Mouse (Mus musculus) limb, embryonic 12.5 days (tissue): Measurements from ENCODE around the gene Tomm6. TPM values are rescaled to one million over a fixed set of nuclear protein-coding genes. Genes with fewer than 3 reads are reported as not detected.

ENCODE experiments used
- ATAC-seq: fragments of 200-750 bp; cut with Nextera tagmentation; 2 replicates; pipeline ENCODE4 v1.8.0; 2017; ENCODE audit warnings: low read depth, moderate TSS enrichment; ENCODE audit not compliant: insufficient number of reproducible peaks, insufficient read depth, low FRiP score, low TSS enrichment
- H3K27ac ChIP-seq: fragments of 300-500 bp; sonication (generic); 2 replicates; pipeline ENCODE4 v1.5.1; 2016; ENCODE audit warnings: mild to moderate bottlenecking, moderate library complexity
- H3K27me3 ChIP-seq: fragments of 300-500 bp; sonication (generic); 2 replicates; pipeline ENCODE4 v1.6.1; 2016; ENCODE audit warnings: mild to moderate bottlenecking, moderate library complexity
- H3K36me3 ChIP-seq: fragments of 300-500 bp; sonication (generic); 2 replicates; pipeline ENCODE4 v1.6.1; 2016; ENCODE audit warnings: mild to moderate bottlenecking, moderate library complexity
- H3K4me1 ChIP-seq: fragments of 300-500 bp; sonication (generic); replicated peaks from 2 replicates; pipeline ENCODE4 v1.6.1; 2016
- H3K4me2 ChIP-seq: fragments of 300-500 bp; sonication (generic); 2 replicates; pipeline ENCODE4 v1.6.1; 2016; ENCODE audit warnings: mild to moderate bottlenecking, moderate library complexity
- H3K4me3 ChIP-seq: fragments of 300-500 bp; sonication (generic); replicated peaks from 2 replicates; pipeline ENCODE4 v1.5.1; 2016; ENCODE audit warnings: mild to moderate bottlenecking
- H3K9ac ChIP-seq: fragments of 300-500 bp; sonication (generic); replicated peaks from 2 replicates; pipeline ENCODE4 v1.6.1; 2016; ENCODE audit warnings: mild to moderate bottlenecking, moderate library complexity
- H3K9me3 ChIP-seq: fragments of 300-500 bp; sonication (generic); 2 replicates; pipeline ENCODE4 v1.6.1; 2016; ENCODE audit warnings: mild to moderate bottlenecking, moderate library complexity
- WGBS: fragments of 180-500 bp; shearing (Covaris S2); methylation state at CpG from one replicate; pipeline ENCODE4 v1.1.7; 2016; 5-methylcytosine and 5-hydroxymethylcytosine counted together
- polyA plus RNA-seq: library from polyadenylated mRNA; unstranded; fragments of >200 nt; fragmentation: Nextera tagmentation; extraction: Ambion mirVana; gene quantifications from 2 replicates; pipeline ENCODE4 v1.2.1, GENCODE M21; 2016

Tomm6 gene
- polyA plus RNA-seq, result 394 and 437 TPM in 2 replicates

DNA sequence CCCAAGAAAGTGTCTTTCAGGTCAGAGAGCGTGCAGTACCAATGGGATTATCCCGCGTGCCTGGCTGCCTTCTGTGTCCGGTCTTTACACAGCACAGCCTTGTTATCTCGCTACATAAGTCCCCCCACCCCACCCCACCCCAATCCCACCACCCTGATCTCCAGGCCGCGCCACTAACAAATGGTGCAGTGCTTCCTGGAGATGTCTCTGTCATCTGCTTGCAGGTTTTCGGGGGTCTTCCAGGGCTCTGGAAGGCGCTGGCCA is at the start of gene Tomm6:
Tomm6 (minus strand) TSS at position 43 of the 264 bp plus-strand sequence.
- ATAC-seq, result no peak; the same call in 1 of the 2 replicates
- under 1% methylated on average over 9 of the region's 9 CpGs for WGBS
- Histone ChIP-seq H3K9ac (peak within 1 kb of the TSS; percentile 80), H3K4me3 (peak within 1 kb of the TSS; percentile 87), H3K9me3 (no peaks in the 10 kb centered on the region), H3K27ac (peak within 1 kb of the TSS; percentile 77), H3K4me2 (peak within 1 kb of the TSS; percentile 95), H3K4me1 (peaks cover 20% of the 10 kb centered on the region), H3K27me3 (peaks cover 19% of the 10 kb centered on the region; the same call in 1 of the 2 replicates), H3K36me3 (peaks cover 31% of the 10 kb centered on the region)

DNA sequence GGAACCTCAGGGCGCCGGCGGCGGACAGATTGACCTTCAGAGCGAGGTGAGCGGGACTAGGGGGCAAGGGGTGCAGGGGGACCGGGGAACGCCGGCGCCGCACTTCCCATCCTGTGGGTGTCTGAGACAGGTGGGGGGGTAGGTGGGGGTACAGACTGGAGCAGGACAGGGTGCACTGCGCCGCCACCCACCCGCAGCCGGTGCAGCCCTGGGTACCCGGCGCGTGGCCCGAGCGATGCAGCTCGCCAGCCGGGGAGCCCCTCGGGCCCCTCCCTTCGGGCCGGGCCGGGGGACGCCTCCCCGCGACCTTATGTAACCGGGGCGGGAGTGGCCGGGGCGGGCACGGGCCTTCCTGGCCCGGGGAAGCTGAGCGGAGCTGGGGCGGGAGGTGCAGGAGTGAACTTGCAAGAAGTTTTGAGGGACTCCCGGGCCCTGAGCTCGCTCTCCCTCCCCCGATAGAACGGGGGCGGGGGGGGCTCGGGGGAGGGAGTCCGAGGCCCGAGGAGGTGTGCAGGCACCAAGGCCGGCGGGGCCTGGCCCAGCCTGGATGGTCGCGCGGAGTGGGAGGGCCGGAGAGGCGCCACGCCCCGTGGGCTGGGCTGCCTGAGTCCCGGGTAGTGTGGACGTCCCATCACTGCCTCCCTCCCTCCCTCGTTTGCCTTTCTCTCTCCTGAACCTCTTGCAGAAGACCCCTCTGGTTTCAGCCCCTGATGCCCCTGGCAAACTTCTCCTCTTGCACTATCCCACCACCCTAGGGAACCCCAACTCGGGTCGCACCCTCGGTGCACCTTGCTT is 49.3 kb upstream of the Tomm6 start:
- 1% methylated on average over 49 of the region's 60 CpGs for WGBS
- Histone ChIP-seq H3K9ac (peak overlapping the region; percentile 69), H3K4me2 (peak overlapping the region; percentile 98), H3K27me3 (peaks cover 27% of the 10 kb centered on the region), H3K4me1 (peaks cover 27% of the 10 kb centered on the region), H3K4me3 (peak overlapping the region; percentile 74), H3K9me3 (no peaks in the 10 kb centered on the region), H3K27ac (peak overlapping the region; percentile 84), H3K36me3 (no peaks in the 10 kb centered on the region)
- ATAC-seq, result peak; percentile 76

GRCm38 (mm10) chr17:47736856-47737255 is 48.7 kb upstream of the Tomm6 start, which contains the start of gene Tfeb:
Gene Tfeb, plus strand, starts transcription at chr17:47737030.
- ATAC-seq, result peak; percentile 34
- peaks cover 25% of the 10 kb centered on the region for H3K27me3 ChIP-seq

DNA sequence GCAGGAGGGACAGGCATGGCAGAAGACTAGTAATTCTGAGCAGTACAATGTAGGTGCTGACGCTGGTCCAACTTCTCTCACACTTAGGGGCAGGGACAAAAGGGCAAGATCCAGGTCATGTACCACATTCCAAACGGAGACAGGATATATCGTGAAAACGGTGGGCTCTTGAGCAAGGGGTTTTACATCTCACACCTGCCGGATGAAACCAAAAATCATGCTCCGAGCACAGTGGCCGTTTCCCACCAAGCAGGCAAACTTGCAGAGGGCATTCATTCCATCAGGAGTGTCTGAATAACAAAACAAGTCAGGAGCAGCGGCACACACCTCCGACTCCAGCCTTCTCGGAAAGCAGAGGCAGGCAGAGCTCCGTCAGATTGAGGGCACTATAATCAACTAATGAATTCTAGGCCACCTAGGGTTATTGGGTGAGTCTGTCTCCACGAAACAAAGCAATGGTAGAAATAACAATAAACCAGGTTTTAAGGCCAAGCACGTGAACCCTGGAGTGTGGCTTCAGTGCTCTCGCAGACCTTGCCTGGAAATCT is 47.4 kb upstream of the Tomm6 start:
- Histone ChIP-seq H3K27ac (no peak overlapping the region), H3K9me3 (no peaks in the 10 kb centered on the region), H3K4me3 (no peak overlapping the region), H3K4me1 (peaks cover 27% of the 10 kb centered on the region), H3K9ac (no peak overlapping the region), H3K4me2 (no peak overlapping the region), H3K36me3 (no peaks in the 10 kb centered on the region), H3K27me3 (peaks cover 15% of the 10 kb centered on the region; the same call in 1 of the 2 replicates)
- no peak for ATAC-seq
- WGBS, result 71% methylated on average over 14 of the region's 14 CpGs

More at GRCm38 (mm10) chr17:47736856-47737255, 48.7 kb upstream of the Tomm6 start, which contains the start of gene Tfeb:
- Histone ChIP-seq H3K36me3 (no peaks in the 10 kb centered on the region), H3K4me1 (peaks cover 27% of the 10 kb centered on the region), H3K9me3 (no peaks in the 10 kb centered on the region), H3K4me3 (peak within 1 kb of the TSS; percentile 74), H3K4me2 (peak within 1 kb of the TSS; percentile 98), H3K27ac (peak within 1 kb of the TSS; percentile 84), H3K9ac (peak within 1 kb of the TSS; percentile 69)
- under 1% methylated on average over 46 of the region's 47 CpGs for whole genome bisulfite sequencing

DNA sequence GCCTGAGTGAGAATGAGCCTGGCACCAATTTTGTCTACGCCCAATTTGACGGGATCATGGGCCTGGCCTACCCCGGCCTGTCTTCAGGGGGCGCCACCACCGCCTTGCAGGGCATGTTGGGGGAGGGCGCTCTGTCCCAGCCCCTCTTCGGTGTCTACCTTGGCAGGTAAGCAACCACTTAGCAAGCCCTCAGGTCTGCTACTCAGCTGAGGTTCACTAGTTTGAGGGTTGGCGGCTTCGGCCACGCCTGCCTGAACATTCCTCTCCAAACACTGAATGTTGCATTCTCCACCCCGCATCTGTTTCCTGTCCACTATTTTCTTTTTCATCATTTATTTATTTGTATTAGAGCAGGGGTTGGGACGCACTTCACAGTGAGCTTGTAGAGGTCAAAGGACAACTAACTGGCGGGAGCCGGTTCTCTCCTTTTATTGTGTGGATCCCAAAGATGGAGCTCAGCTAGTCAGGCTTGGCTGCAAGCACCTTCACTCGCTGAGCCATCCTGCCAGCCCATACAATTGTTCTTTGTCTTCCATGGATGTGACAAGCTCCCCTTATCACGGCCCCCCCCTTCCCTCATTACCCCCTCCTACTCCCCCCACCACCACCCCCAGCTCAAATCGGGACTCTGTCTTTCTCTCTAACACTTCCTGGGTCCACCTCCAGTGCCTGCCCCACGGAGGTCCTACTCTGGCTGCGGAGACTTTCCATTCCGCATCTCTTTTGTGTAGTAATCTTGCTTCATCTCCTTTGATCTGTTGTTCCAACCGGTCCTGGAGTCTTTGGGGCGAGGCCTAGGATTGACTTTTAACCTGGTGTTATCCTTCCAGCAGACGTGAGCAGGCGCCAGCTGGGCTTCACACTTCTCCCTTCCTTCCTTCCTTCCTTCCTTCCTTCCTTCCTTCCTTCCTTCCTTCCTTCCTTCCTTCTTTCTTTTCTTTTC is 42.7 kb upstream of the Tomm6 start:
- no peak for ATAC-seq
- Histone ChIP-seq H3K4me1 (no peaks in the 10 kb centered on the region), H3K4me2 (no peak overlapping the region), H3K4me3 (no peak overlapping the region), H3K27me3 (peaks cover 17% of the 10 kb centered on the region), H3K36me3 (no peaks in the 10 kb centered on the region), H3K27ac (no peak overlapping the region), H3K9ac (no peak overlapping the region), H3K9me3 (no peaks in the 10 kb centered on the region)
- WGBS, result 60% methylated on average over 24 of the region's 24 CpGs

DNA sequence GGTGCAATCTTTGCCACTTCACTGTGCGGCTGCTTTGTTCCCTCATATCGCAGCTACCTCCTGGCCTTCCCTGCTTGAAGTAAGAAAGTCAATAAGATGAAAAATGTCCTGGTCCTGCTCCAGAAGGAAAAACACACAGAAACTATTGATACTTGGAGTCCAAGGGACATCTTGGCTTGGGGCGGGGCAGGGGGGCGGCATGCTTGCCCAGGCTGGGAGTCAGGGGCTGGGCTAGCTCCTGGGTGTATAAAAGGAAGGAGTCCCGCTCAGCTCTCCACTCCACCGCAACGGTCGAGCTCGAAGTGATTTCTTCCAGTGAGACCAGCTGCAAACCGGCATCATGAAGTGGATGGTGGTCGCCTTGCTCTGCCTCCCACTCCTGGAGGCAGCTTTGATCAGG is 38.4 kb upstream of the Tomm6 start, which contains the start of gene Pgc:
Pgc (plus strand) TSS at position 277 of the 400 bp plus-strand sequence.
- H3K4me3 ChIP-seq, result no peak within 1 kb of the TSS
- H3K4me1 ChIP-seq, result no peaks in the 10 kb centered on the region
- no peak within 1 kb of the TSS for H3K4me2 ChIP-seq
- ATAC-seq, result no peak
- 67% methylated on average over 11 of the region's 11 CpGs for WGBS
- H3K9me3 ChIP-seq, result no peaks in the 10 kb centered on the region
- peaks cover 16% of the 10 kb centered on the region for H3K27me3 ChIP-seq
- H3K36me3 ChIP-seq, result no peaks in the 10 kb centered on the region
- H3K9ac ChIP-seq, result no peak within 1 kb of the TSS
- no peak within 1 kb of the TSS for H3K27ac ChIP-seq

DNA sequence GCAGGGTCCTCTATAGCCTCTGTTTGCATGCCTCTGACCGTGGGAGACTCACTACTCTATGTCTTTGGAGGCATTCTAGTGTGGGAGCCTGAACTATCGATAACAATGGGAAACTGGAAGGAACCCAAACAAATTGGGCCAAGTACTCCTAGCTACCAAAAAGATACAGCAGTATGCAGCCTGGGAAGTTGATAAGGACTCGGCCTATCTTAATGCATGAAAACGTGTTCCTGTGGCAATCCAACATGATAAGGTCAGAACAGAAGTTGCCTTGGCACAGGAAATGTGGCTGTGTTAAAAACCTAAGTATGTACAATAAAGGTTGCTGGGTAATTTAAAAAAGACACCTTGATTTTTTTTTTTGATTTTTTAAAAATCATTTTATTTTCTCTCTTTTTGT is 33.0 kb upstream of the Tomm6 start:
- H3K27ac ChIP-seq, result no peak overlapping the region
- no peak for ATAC-seq
- H3K9ac ChIP-seq, result no peak overlapping the region
- peaks cover 9% of the 10 kb centered on the region for H3K27me3 ChIP-seq
- H3K4me2 ChIP-seq, result no peak overlapping the region
- no peaks in the 10 kb centered on the region for H3K9me3 ChIP-seq
- no peaks in the 10 kb centered on the region for H3K4me1 ChIP-seq
- no peaks in the 10 kb centered on the region for H3K36me3 ChIP-seq
- H3K4me3 ChIP-seq, result no peak overlapping the region
- WGBS, result 90% methylated on average over 4 of the region's 4 CpGs

GRCm38 (mm10) chr17:47715037-47715436 is 26.9 kb upstream of the Tomm6 start:
- 56% methylated on average over 3 of the region's 3 CpGs for WGBS

DNA sequence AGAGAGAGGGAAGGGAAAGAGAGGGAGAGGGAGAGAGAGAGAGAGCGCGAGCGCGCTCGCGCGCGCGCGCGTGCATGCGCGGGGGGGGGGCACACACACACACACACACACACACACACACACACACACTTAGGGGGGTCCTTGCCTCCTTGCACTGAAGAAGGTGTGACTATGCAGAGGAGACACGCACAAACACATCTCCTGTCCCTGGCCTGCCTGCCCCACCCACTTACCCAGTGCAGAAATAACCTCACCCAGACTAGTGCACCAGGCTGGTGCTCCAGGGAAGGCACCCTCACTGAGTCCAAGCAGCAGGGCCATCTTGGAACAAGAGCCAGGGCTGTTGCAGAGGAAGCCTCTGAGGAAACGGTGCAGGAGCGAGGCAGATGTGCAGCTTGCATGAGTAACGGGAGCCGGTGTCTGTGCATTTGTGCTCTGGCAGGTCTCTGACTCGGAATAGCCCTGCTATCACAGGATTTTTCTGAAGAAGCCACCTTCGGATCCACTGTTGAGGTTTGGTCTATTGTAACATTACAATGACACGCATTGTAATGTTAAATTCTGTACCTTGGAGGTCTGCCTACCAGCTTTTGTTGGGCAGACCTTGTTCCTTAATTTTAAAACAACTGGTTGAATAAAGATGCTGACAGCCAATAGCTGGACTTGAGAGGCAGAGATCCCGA is 24.8 kb upstream of the Tomm6 start:
- Histone ChIP-seq H3K4me2 (no peak overlapping the region), H3K9ac (no peak overlapping the region), H3K4me1 (0 out of 2 replicates have a peak, but pooled peaks cover 2% of the 10 kb centered on the region), H3K9me3 (no peaks in the 10 kb centered on the region), H3K27me3 (peaks cover under 1% of the 10 kb centered on the region; the same call in 1 of the 2 replicates), H3K36me3 (no peaks in the 10 kb centered on the region), H3K4me3 (no peak overlapping the region), H3K27ac (no peak overlapping the region)
- ATAC-seq, result no peak
- WGBS, result 67% methylated on average over 9 of the region's 22 CpGs

More at GRCm38 (mm10) chr17:47715037-47715436, 26.9 kb upstream of the Tomm6 start:
- no peaks in the 10 kb centered on the region for H3K9me3 ChIP-seq
- no peak overlapping the region for H3K4me3 ChIP-seq
- no peak for ATAC-seq
- H3K4me1 ChIP-seq, result 0 out of 2 replicates have a peak, but pooled peaks cover 2% of the 10 kb centered on the region
- no peak overlapping the region for H3K4me2 ChIP-seq
- peaks cover 4% of the 10 kb centered on the region for H3K27me3 ChIP-seq
- H3K36me3 ChIP-seq, result no peaks in the 10 kb centered on the region
- no peak overlapping the region for H3K9ac ChIP-seq
- no peak overlapping the region for H3K27ac ChIP-seq

DNA sequence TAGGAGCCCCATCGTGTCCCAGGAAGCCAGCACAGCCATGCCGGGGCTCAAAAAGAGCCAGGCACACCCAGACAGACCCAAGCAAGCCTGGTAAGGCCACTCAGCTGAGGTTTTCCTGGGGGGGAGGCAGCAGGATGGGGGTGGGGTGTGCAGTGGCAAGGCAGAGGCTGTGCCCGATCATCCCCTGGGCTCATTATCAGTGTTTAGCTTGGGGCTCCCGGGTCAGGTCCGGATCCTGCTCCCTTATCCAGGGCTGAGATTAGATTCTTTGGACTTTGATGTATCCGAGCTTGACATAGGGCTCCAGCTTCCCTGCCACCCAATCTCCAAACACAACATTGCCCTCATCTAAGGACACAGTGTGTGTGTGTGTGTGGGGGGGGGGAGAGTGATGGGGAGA is 23.7 kb upstream of the Tomm6 start:
- no peak overlapping the region for H3K4me3 ChIP-seq
- no peaks in the 10 kb centered on the region; the same call in 1 of the 2 replicates for H3K27me3 ChIP-seq
- WGBS, result 64% methylated on average over 6 of the region's 6 CpGs
- ATAC-seq, result no peak
- no peak overlapping the region for H3K27ac ChIP-seq
- no peaks in the 10 kb centered on the region for H3K9me3 ChIP-seq
- H3K36me3 ChIP-seq, result no peaks in the 10 kb centered on the region
- no peak overlapping the region for H3K4me2 ChIP-seq
- H3K9ac ChIP-seq, result no peak overlapping the region
- 0 out of 2 replicates have a peak, but pooled peaks cover 2% of the 10 kb centered on the region for H3K4me1 ChIP-seq
